Mouse (Mus musculus): Measurements from ENCODE around the gene Arsg. TPM values are rescaled to one million over a fixed set of nuclear protein-coding genes. Genes with fewer than 3 reads are reported as not detected.

The Arsg gene
- polyA plus RNA-seq, 1 experiment from 2014 or later, result 6.1 TPM

DNA sequence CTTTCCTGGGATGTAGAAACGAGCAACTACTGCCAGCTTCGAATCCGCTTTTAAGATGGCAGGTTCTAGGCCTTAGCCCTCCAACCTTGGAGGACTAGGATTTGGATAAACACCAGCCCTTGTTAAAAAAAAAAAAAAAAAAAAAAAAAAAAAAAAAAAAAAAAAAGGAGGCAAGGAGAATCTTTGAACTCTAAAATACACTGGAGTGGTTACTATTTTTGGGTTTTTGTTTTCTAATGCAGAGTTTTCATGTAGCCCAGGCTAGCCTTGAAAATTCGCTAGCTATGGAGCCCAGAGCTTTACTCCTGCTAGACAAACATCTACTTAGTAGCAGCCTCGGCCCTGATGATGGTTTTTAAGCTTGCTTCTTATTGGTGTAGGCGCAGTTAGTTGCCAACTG, 134.4 kb downstream of the Arsg start:
- no peak overlapping the region for H3K4me3 ChIP-seq (ENCODE audit: low read length)
- H3K9me3 ChIP-seq (ENCODE audit: control insufficient read depth, low read length), result no peaks in the 10 kb centered on the region
- peaks cover 16% of the 10 kb centered on the region for H3K4me1 ChIP-seq (ENCODE audit: control insufficient read depth, insufficient read depth, low read length)
- no peak for ATAC-seq (ENCODE audit: low FRiP score, low TSS enrichment)
- H3K27ac ChIP-seq (ENCODE audit: low read depth, low read length), result no peak overlapping the region
- peaks cover 3% of the 10 kb centered on the region; the same call in 1 of the 2 replicates for H3K36me3 ChIP-seq (ENCODE audit: control insufficient read depth, insufficient read depth, low read length)
- H3K4me2 ChIP-seq (replicated peaks; ENCODE audit: low read depth, low read length), result no peak overlapping the region
- H3K9ac ChIP-seq (ENCODE audit: low read depth, low read length), result no peak overlapping the region
- 91% methylated on average over 6 of the region's 6 CpGs for WGBS
- no peaks in the 10 kb centered on the region for H3K27me3 ChIP-seq (ENCODE audit: control insufficient read depth, insufficient read depth, low read length)

DNA sequence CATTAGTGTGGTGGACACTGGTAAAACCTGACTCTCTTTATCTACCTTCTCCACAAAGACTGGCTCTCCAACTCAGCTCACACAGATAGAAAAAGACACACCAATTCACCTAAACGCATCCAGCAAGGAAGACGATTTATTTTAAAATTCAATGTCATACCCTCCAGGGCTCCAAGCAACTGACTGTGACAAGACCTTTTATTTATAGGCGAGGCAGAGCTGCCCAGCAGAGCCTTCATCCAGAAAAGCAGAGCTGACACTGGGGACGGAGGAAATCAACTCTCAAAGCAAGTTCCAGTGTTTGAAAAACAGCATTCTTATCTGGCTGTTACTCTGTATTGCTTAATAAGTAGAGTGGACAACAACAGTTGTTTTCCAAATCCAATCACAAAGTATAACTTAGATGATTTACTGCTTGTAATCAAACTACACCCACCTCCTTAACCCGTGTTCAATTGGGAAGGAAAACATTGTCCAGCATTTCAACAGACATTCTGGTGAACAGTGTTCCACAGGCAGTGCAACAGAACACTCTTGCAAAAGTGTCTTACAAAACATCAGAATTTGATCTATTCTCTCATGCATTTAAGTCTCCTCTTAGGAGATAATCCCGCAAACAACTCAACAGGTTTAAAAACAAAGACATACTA, 135.9 kb downstream of the Arsg start:
- 29% methylated on average over 6 of the region's 6 CpGs for WGBS
- ATAC-seq (ENCODE audit: low FRiP score, low TSS enrichment), result no peak
- Histone ChIP-seq H3K4me2 (replicated peaks; ENCODE audit: low read depth, low read length) (no peak overlapping the region), H3K9me3 (ENCODE audit: control insufficient read depth, low read length) (no peaks in the 10 kb centered on the region), H3K4me1 (ENCODE audit: control insufficient read depth, insufficient read depth, low read length) (peaks cover 16% of the 10 kb centered on the region), H3K36me3 (ENCODE audit: control insufficient read depth, insufficient read depth, low read length) (no peaks in the 10 kb centered on the region), H3K4me3 (ENCODE audit: low read length) (no peak overlapping the region), H3K27me3 (ENCODE audit: control insufficient read depth, insufficient read depth, low read length) (no peaks in the 10 kb centered on the region), H3K27ac (ENCODE audit: low read depth, low read length) (no peak overlapping the region), H3K9ac (ENCODE audit: low read depth, low read length) (no peak overlapping the region)

DNA sequence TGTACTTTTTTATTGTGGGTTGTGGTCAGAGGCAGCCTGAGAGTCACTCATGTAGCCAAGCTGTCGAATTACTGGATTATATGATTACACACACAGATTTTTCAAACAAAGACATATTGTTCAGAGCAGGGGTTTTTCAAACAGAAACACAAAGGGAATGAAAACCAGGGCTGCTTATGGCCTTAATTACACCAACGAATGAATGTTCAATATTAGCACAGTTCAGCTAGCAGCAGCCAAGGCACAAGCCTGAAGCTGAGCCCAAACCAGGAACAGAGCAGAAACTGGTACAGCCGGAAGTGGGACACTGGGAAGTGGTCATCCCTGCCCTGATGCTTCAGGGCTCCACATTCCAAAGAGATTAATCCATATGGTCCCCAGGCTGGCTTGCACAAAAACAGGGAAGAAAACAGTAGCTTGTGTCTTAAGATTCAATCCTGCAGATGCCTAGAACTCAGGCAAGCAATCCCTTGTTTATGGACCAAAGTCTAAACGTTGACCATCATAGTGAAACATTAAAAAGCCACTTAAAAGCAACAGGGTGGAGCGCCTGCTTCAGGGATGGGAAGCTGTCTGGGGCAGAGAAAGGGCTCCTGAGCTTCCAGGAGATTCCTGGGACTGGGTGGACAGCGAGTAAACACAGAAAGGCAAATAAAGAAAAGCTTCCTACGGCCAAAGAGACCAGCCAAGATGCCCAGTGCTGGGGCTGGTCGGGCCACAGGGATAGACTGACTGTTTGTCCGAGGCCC, 137.0 kb downstream of the Arsg start:
- H3K9me3 ChIP-seq (ENCODE audit: control insufficient read depth, low read length), result no peaks in the 10 kb centered on the region
- ATAC-seq (ENCODE audit: low FRiP score, low TSS enrichment), result no peak
- H3K27me3 ChIP-seq (ENCODE audit: control insufficient read depth, insufficient read depth, low read length), result no peaks in the 10 kb centered on the region
- peak overlapping the region; percentile 81 for H3K9ac ChIP-seq (ENCODE audit: low read depth, low read length)
- no peaks in the 10 kb centered on the region for H3K36me3 ChIP-seq (ENCODE audit: control insufficient read depth, insufficient read depth, low read length)
- WGBS, result 17% methylated on average over 9 of the region's 9 CpGs
- peak overlapping the region; percentile 79 for H3K4me2 ChIP-seq (replicated peaks; ENCODE audit: low read depth, low read length)
- peaks cover 16% of the 10 kb centered on the region for H3K4me1 ChIP-seq (ENCODE audit: control insufficient read depth, insufficient read depth, low read length)
- H3K4me3 ChIP-seq (ENCODE audit: low read length), result peak overlapping the region; percentile 76
- H3K27ac ChIP-seq (ENCODE audit: low read depth, low read length), result no peak overlapping the region; the same call in 1 of the 2 replicates

DNA sequence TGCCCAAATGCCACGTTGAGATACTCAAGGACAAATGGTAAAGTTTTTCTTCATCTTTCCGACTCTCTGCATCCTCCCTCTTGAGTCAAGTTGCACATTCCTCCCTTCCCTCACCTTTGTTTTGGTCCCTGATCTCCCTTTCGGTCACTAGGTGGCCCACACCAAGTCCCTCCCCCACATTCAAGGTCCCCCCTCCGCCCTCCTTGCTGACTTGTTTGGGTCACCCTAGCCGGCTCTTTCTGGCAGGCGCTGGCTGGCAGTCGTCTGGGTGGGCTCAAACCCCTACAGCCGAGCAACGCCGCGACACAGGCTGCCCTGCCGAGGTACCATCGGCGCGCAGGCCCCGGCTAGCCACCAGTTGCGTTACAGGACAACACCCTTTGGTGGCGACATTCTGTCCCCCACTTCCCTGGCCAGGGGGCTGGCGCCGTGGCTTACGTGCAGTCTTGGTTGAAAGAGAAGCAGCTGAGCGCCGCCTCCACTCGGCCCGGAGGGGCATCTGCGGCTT, 137.7 kb downstream of the Arsg start:
- H3K4me2 ChIP-seq (replicated peaks; ENCODE audit: low read depth, low read length), result peak overlapping the region; percentile 79
- no peaks in the 10 kb centered on the region for H3K36me3 ChIP-seq (ENCODE audit: control insufficient read depth, insufficient read depth, low read length)
- H3K9me3 ChIP-seq (ENCODE audit: control insufficient read depth, low read length), result no peaks in the 10 kb centered on the region
- peak overlapping the region; percentile 73 for H3K27ac ChIP-seq (ENCODE audit: low read depth, low read length)
- H3K4me1 ChIP-seq (ENCODE audit: control insufficient read depth, insufficient read depth, low read length), result peaks cover 16% of the 10 kb centered on the region
- H3K9ac ChIP-seq (ENCODE audit: low read depth, low read length), result peak overlapping the region; percentile 81
- H3K4me3 ChIP-seq (ENCODE audit: low read length), result peak overlapping the region; percentile 76
- H3K27me3 ChIP-seq (ENCODE audit: control insufficient read depth, insufficient read depth, low read length), result no peaks in the 10 kb centered on the region
- no peak for ATAC-seq (ENCODE audit: low FRiP score, low TSS enrichment)
- 0% methylated on average over 26 of the region's 26 CpGs for WGBS

DNA sequence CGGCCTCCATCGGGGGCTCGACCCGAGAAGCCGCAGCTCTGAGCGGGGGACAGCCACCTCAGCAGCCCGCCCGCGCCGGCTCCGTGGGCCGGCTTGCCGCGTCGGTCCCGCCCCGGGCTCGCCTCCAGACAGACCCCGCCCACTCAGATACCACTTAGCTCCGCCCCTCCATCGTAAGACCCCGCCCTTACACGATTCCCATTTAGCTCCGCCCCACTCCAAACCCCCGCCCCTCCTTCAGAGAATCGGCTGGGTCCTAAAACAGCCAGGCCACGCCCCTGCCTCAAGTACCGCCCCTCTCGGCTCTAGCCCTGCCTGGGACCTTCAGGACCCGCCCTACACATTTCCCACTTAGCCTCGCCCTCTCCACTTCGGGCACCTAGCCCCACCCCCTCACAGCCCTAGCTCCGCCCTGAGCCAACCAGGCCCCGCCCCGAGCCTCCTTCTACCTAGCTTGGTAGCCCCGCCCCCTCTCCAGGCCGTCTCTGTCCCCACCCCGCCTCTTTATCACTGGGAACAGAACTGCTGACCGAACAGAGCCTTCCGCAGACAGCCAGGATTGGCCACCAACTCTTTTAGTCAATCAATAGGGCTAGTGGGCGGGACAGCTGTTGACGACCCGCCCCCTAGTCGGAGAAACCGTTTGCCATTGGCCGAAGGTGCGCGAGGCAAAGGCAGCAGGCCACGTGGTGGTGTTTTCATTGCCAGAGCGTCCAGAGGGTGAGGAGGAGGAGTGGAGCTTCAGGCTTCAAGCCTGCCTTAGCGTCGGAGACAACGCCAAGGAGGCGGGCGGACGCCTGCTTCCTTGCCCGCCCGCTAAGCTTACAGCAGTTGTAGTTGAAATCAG, 138.4 kb downstream of the Arsg start, which contains the start of gene Wipi1:
TSS of gene Wipi1 (minus strand) at position 665 of the 847 bp plus-strand sequence.
- ATAC-seq (ENCODE audit: low FRiP score, low TSS enrichment), result peak; percentile 97
- H3K4me1 ChIP-seq (ENCODE audit: control insufficient read depth, insufficient read depth, low read length), result peaks cover 16% of the 10 kb centered on the region
- H3K4me2 ChIP-seq (replicated peaks; ENCODE audit: low read depth, low read length), result peak within 1 kb of the TSS; percentile 79
- H3K27me3 ChIP-seq (ENCODE audit: control insufficient read depth, insufficient read depth, low read length), result no peaks in the 10 kb centered on the region
- H3K27ac ChIP-seq (ENCODE audit: low read depth, low read length), result peak within 1 kb of the TSS; percentile 73
- H3K9ac ChIP-seq (ENCODE audit: low read depth, low read length), result peak within 1 kb of the TSS; percentile 81
- H3K9me3 ChIP-seq (ENCODE audit: control insufficient read depth, low read length), result no peaks in the 10 kb centered on the region
- WGBS, result under 1% methylated on average over 57 of the region's 58 CpGs
- H3K4me3 ChIP-seq (ENCODE audit: low read length), result peak within 1 kb of the TSS; percentile 76
- H3K36me3 ChIP-seq (ENCODE audit: control insufficient read depth, insufficient read depth, low read length), result no peaks in the 10 kb centered on the region

DNA sequence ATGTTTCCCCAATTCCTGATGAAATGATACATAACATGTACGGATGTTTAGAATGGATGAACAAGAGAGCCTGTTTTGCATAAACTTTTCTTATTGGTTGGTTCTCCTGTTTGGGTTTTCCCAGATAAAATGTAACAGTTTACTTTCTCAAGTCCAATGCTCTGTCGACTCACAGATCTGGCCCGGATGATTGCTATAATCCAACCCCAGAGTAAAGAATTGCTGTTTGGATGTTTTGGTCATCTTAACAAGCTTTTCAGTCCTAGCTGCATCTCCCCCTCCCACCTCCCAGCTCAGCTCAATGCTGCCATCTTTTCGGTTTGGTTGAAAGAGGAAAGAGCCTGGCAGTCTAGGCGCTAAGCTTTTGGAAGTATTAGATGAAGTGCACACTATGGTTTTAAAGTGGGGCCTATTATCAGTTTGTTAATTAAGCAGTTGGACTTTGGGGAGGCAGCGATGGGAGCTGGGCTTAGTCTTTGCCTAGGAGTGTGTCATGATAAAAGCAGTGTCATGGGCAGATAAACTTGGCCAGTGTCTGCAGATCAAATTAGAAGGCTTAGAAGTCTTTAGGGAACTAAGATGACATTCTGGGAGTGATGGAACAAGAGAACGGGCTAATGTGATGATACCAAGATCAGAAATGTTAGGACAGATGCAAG, 139.8 kb downstream of the Arsg start:
- Histone ChIP-seq H3K9me3 (ENCODE audit: control insufficient read depth, low read length) (no peaks in the 10 kb centered on the region), H3K4me2 (replicated peaks; ENCODE audit: low read depth, low read length) (no peak overlapping the region), H3K4me3 (ENCODE audit: low read length) (no peak overlapping the region), H3K9ac (ENCODE audit: low read depth, low read length) (no peak overlapping the region), H3K36me3 (ENCODE audit: control insufficient read depth, insufficient read depth, low read length) (no peaks in the 10 kb centered on the region), H3K27ac (ENCODE audit: low read depth, low read length) (no peak overlapping the region), H3K27me3 (ENCODE audit: control insufficient read depth, insufficient read depth, low read length) (no peaks in the 10 kb centered on the region), H3K4me1 (ENCODE audit: control insufficient read depth, insufficient read depth, low read length) (peaks cover 16% of the 10 kb centered on the region)
- no peak for ATAC-seq (ENCODE audit: low FRiP score, low TSS enrichment)
- WGBS, result 67% methylated on average over 7 of the region's 7 CpGs

DNA sequence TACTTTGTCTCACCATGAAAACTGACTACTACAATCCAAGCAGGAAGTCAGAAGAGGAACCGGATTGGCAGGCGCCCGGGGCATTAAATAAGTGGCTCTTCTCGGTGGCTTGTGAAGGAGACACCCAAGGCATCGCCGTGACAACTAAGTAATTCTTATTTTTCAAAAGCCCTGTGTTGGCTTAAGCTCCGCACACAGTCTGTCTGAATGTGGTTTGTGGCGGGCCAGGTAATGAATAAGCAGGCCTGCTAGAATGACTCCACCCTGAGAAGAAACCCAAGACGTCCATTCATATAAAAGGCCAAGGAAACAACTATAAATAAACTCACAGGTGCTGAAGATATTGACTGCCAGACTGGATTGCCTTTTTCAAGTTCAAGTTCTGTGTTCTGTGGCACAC, 142.1 kb downstream of the Arsg start:
- Histone ChIP-seq H3K4me1 (ENCODE audit: control insufficient read depth, insufficient read depth, low read length) (peaks cover 8% of the 10 kb centered on the region; the same call in 1 of the 2 replicates), H3K9ac (ENCODE audit: low read depth, low read length) (no peak overlapping the region), H3K36me3 (ENCODE audit: control insufficient read depth, insufficient read depth, low read length) (no peaks in the 10 kb centered on the region), H3K4me3 (ENCODE audit: low read length) (no peak overlapping the region), H3K4me2 (replicated peaks; ENCODE audit: low read depth, low read length) (no peak overlapping the region), H3K9me3 (ENCODE audit: control insufficient read depth, low read length) (no peaks in the 10 kb centered on the region), H3K27ac (ENCODE audit: low read depth, low read length) (no peak overlapping the region), H3K27me3 (ENCODE audit: control insufficient read depth, insufficient read depth, low read length) (no peaks in the 10 kb centered on the region)
- WGBS, result 73% methylated on average over 9 of the region's 9 CpGs
- no peak for ATAC-seq (ENCODE audit: low FRiP score, low TSS enrichment)

DNA sequence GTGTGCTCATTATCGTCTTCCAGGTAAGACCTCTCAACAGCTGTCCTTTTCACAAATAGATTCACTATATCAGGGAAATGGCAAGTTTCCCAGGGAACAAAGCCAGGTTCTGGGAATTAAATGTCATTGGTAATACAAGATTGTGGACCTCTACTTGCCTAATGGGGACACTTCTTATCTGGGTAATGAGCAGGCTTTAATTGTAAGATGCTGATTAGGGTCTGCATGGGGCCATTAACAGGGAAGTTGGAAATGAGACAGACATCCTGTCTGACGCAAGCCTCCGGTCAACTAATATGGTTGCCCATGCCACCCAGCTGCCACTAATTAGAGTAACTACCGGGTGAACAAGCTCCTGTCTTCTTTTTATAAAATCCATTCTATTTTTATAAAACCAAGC, 143.2 kb downstream of the Arsg start:
- 77% methylated on average over 4 of the region's 4 CpGs for WGBS
- no peak overlapping the region for H3K27ac ChIP-seq (ENCODE audit: low read depth, low read length)

More for the DNA sequence above, 143.2 kb downstream of the Arsg start:
- Histone ChIP-seq H3K4me1 (ENCODE audit: control insufficient read depth, insufficient read depth, low read length) (peaks cover 4% of the 10 kb centered on the region; the same call in 1 of the 2 replicates), H3K27me3 (ENCODE audit: control insufficient read depth, insufficient read depth, low read length) (no peaks in the 10 kb centered on the region), H3K9ac (ENCODE audit: low read depth, low read length) (no peak overlapping the region), H3K4me3 (ENCODE audit: low read length) (no peak overlapping the region), H3K9me3 (ENCODE audit: control insufficient read depth, low read length) (no peaks in the 10 kb centered on the region), H3K4me2 (replicated peaks; ENCODE audit: low read depth, low read length) (no peak overlapping the region), H3K36me3 (ENCODE audit: control insufficient read depth, insufficient read depth, low read length) (no peaks in the 10 kb centered on the region)
- ATAC-seq (ENCODE audit: low FRiP score, low TSS enrichment), result no peak
